Mouse (Mus musculus) 416B (cell line): ENCODE results near the gene Kremen2.

Source experiments
- DNase-seq: peaks from one replicate; pipeline ENCODE4 v3.0.0; 2011; ENCODE audit warnings: low read depth

Kremen2 gene

DNA sequence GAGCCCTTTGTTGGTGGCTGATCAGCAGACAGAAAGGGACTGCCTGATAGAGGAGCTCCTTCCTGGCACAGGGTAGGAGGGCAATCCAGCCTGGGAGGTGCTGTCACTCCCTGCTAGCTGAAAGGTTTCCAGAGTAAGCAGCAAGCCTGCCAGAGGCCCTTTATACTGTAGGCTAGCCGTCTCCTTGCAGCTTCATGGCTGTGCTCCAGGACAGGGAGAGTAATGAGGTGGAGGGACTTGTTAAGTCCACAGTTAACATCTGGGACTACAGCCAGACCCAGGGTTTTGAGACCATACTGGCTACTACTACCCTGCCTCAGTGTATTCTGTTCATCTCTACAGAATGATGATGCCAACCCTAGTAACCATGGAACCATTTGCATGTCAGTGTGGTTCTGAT lies 11.3 kb downstream of the Kremen2 start:
- DNase-seq = no peak

DNA sequence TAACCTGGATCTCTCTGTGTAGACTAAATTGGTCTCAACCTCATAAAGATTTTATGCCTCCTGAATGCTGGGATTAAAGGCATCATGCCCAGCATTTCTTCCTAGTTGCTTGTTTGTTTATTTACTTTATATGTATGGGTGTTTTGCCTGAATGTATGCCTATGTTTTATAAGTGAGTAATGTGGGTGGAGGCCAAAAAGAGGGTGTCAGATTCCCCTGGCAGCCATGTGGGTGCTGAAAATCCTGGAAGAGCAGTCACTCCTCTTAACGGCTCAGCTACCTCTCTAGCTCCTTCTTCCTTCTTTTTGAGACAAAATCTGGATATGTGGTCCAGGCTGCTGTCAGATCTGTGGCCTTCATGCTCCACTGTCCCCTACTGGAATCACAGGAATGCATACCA lies 15.2 kb downstream of the Kremen2 start:
- DNase-seq = no peak

DNA sequence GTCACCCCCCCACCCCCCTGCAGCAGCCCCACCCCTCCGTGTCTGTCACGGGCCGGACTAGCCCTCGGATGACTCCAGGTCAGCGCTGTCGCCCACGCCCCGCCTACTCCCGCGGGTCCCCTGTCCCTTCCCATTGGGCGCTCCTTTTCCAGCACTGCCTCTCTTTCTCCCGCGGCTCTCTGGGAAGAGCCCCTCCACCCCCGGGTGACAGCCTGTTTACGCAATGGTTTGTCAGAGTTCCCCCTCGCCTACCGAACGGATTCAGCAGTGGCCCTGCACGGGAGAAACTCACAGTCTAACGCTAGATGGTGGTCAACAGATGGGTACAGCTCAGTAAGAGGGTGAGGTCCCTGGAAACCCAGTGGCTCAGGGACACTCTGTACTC lies 18.9 kb downstream of the Kremen2 start:
- DNase-seq = peak; percentile 95

DNA sequence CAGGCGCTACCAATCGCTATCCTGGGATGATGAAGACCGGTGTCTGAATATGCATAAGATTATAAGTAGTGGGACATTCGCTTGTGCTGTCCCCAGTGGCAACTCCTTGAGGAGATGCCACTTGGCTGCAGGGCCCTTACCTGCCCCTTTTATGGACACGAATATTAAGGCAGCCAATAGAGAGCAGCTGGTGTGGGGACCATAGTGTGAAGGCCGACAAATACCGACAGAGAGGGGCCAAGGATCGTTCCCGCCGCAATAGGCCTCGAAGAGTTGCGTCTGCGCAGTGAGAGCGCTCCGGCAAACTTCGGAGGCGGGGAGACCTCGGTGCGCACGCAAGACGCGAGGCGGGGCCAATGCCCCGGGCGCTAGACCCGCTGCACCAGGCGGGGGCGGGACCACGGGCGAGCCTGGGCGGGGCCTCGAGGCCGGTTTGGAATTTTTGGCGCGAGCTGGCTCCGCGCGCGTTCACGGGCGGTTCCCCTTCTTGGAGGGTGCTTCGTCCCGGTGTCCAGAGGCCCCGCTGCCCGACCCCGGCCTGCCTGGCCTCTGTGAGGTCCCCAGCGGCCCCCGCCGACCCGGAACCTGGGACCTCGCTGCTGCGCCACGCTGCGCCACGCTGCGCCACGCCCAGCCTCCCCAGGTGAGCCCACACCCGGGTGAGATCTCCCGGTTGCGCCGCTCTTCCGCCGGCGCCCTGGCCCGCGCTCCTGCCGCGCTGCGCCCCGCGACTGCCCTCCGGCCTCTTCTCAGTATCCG lies 19.5 kb downstream of the Kremen2 start, which contains the start of gene Pkmyt1:
TSS of gene Pkmyt1 (plus strand) at position 338 of the 759 bp plus-strand sequence.
- peak; percentile 94 for DNase-seq

DNA sequence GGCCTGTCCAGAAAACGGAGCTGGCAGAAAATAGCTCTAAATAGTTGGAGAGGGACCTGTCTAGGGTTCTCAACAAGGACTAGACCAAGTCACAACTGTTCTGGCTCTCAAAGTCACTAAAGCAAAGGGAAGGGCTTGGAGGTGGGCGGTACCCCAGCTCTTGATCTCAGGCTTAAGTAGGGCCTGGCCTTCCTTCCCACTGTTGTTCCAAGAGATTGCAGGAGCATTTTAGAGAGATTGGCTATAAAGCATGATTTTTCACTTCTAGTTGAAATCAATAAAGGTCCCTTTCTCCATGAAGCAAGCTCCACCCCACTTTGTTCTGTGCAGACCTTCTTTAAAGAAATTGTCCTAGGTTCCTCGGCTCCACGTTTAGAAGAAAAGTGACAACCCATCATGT lies 20.2 kb downstream of the Kremen2 start:
- peak; percentile 70 for DNase-seq

DNA sequence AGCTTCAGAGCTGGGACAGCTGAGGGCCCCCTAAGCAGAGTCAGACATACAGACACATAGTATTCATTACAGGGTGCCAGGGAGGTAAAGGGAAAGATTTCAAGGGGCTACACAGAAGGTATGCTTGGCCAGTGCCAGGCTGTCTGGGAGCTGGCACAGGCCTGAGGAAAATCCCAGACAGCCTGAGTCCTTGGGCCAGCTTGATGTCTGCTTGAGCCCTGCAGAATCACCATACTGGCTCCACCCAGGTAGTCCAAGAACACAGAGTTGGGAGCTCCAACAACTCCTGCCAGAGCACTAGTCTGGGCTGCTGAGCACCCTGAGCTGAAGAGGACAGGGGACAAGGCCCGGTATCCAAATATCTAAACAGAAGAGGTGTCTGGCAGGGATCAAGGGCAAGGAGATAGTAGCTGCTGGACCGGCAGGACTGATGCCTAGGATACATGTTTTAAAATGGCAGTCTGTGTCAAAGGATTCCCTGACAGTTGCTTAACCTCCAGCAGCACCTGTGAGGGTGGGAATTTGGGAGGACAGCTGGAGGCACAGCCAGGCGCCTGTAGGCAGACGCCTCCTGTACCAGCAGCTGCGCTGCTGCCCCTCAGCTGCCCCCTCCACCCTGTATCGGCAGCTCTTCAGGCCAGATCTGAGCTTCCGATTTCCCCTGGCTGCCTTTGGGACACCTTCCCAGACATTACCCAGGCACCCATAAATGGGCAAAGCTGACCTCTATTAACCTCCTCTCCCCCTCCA lies 23.1 kb downstream of the Kremen2 start, which contains the start of gene 1520401A03Rik:
TSS of gene 1520401A03Rik (minus strand) at position 408 of the 750 bp plus-strand sequence.
- no peak for DNase-seq

DNA sequence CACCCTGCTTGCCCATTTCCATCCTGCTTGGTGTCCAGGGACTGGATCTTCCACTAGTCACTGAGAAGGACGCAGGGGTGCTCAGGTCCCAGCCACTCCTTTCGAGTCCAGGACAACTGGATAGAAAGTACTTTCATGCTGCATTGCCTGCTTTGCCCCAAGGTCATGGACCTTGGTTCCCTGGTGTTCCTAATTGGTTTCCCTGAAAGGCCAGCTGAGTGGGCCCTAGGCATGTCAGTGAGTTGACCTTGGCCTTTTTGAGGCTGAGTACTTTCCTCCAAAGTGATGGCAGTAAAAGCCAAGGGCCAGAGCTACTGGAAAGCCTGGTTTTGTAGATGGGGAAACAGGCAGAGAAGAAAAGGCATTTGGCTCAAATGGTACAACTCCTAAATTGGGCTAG lies 23.7 kb downstream of the Kremen2 start:
- no peak for DNase-seq

DNA sequence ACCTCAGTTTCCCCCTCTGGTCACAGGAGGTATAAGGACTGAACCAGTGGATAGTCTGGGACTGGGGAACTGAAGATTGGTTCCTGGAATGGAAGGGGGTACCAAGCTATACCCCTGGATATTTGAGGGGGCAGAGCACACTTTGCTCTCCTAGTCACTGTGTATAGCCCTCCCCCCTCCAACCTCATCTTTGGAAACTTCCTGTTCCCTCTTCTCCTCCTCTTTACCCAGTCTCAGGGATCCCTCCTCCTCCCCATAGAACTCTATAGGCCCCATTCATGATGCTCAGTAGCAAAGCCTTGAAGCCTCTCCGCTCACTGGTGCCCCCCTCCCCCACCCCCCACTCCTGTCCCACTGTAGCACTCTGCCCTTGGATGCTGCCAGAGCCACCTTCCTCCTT lies 26.2 kb downstream of the Kremen2 start:
- no peak for DNase-seq

DNA sequence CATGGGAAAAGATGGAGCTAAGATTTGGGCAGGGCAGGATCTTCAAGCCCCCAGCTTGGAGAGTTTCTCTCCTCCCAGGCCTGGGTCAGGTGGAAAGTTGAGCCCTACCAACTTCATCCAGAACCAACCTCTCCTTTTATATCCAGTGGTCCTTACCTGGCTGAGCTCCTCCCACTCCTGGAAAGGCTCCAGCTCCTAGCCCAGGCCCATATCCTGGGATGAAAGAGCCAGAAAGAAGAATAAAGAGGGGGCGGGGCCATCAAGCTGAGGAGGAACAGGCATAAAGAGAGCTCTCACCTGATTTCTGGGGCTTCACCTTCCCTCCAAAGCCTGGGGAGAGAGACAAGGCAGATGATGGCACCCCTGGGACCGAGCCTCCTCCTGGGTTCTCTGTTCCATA lies 28.6 kb downstream of the Kremen2 start:
- DNase-seq = no peak

DNA sequence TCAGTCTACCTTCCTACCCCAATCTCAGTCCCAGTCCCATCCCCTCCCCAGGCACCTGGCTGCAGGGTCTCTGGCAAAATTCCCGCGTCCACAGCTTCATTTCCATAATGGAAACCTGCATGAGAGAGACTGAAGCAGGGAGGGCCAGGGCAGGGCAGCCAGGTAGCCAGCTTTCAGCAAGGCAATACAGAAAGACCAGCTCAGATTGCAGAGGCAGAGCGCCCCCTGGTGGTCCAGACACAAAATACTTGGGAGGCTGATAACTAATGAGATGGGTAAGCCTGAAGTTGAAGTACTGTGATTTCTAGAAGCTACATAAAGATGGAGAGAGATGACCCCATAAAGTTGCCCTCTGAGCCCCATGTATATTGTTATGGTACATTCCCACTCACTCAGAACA lies 39.4 kb downstream of the Kremen2 start:
- peak; percentile 75 for DNase-seq

DNA sequence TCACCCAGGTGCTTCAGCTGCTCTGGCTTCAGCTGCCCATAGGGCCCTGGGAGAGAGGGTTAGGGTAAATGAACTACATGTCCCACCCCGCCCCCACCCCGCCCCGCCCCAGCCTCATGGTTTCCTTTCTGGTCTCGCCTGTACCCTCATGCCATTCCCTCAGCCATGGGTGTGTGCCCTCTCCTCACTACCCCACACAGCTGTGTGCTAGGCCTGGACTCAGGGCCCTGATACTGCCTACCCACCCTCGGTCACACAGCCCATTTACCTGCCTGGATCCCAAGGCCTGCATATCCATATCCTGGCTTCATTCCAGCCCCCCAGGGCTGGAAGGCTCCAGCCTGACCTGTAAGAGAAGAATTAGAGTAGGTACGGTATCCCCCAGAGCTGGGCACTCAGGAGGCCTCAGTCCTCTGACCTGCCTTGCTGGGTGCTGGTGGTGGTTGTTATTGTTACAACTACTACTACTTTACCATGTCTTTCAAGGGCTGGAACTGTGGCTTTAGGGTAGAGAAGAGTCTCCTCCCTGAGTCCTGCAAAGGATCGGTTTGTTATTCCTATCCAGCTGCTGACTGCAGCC lies 40.0 kb downstream of the Kremen2 start:
- no peak for DNase-seq

DNA sequence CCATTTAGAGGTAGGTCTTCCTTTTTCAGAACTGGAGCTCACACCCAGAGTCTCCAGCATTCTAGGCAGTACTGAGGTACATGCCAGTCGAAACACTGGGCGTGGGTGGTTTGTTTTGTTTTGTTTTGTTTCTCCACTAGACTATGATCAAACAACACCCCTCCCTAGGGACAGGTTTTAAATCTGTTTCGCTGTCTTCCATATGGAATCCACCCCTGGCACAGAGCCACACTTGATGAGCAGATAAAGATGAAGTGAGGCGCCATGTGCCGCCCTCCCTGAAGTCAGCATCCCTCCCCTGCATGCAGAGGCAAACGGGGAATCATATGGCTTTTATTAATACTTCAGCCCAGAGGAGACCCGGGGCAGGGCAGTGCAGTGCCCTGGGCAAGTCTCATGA lies 40.9 kb downstream of the Kremen2 start:
- no peak for DNase-seq

DNA sequence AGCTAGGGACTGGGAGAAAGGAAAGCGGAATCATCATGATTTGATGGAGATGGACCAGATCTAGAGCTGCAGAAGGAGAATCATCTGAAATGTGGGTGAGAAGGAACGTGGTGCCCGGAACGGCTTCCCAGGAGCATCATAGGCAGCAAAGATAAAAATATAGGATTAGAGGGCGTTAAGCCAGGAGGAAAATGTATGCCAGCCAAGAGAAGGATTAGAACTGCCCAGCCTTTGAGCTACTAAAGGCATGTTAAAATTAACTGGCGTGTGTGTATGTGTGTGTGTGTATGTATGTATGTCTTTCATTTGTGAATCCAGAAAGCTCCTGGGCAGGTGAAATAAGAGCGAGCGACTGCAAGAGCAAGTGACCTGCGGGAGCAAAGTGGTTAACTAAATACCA lies 42.3 kb downstream of the Kremen2 start:
- no peak for DNase-seq

DNA sequence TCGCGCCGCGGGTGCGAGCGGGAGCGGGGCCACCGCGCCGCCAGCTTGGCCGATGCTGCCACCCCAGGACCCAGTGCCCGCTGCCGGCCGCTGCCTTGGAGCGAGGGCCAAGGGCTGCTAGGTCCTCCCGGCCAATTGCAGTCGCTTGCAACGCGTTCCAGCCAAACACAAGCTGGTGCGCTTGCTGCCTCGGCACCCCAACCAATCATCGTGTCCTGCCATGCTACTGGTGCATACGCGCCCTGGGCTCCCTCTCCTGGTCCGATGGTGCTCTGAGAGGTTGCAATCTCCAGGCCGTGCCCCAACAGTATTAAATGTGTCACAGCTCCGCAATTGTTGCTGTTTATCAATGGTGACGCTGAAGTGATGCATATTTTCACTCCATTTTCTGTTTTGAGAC lies 45.6 kb downstream of the Kremen2 start:
- peak; percentile 86 for DNase-seq

DNA sequence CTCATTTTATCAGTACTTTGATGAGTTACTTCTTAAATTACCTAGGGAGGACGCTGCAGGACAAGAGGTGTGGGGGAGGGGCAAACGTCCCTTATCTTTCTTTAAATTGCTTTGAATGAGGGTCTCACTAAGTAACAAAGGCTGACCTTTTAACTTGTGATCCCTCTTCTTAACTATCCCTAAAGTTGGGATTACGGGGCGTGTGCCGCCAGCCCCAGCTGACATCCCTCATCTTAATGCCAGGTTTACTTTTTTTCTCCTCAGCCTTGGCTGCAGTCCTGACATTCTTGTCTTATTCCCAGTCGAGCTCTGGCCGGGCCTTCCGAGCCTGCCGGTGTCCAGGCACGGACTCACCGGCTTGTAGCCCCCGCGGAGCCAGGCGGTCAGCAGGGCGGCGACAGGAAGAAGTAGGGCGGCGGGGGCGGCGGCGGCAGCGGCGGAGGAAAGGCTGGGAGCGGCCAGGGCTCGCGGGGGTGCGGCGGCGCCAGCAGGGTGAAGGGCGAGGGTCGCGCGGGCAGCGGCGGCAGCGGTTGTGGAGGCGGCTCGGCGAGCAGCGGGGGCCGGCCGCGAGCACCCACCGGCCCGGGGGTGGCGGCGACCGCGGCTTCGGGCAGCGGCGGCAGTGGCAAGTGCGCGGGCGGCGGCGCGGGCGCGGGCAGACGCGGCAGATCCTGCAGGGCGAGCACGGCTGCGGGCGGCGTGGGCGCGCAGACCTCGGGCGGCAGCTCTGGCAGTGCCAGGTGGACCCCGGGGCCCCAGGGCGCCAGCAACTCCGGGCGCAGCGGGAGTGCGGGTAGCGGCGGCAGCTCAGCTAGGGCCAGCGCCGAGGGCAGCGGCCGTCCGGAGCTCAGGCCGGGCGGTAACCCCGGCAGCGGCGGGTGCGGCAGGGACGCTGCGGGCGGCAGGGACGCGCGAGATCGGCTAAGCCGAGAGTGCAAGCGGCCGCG lies 46.2 kb downstream of the Kremen2 start:
- no peak for DNase-seq

DNA sequence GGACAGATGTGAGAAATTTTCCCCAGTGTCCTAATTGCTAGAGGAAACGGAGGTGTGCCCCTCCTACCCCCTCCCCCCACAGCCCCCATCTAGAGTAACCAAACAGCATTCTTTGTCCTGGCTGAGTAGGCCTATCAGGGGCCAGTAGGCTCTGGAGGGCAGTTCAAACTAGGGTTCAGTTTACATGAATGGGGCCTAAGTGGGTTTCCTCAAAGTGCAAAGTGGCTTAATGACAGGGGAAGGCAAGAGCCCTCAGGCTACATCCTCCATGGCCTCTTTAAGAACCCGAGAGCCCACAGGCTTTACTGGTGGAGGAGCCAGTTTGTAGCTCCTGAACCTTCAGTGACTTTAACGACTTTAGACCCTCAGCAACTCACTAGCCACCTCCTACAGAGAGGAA lies 49.8 kb downstream of the Kremen2 start:
- no peak for DNase-seq

DNA sequence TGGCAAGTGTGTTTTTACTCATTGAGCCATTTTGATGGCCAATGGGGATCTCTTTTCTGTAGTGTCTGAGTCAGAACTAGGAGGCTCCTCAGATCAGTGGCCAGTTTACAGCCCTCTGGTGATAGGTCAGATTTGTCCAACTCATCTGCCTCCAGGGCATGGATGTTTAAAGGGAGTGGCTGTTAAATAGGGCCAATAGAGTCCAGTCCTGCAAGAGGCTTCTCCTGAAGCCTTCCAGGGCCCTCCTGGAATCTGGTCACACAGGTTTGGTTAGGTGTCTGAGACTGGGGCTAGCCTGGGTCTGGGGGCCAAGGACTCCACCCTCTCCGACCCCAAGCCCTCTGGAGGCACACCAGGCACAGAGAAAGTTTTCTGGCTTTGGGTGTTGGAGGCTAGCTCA lies 51.1 kb downstream of the Kremen2 start:
- no peak for DNase-seq
